Mouse (Mus musculus) mesoderm, embryonic 11.5 days (tissue): ENCODE results near the gene Pde2a.

Experiments
- DNase-seq: peaks from one replicate; pipeline ENCODE4 v3.0.0-alpha.2; 2012; ENCODE audit warnings: low read depth, low spot score

The Pde2a gene

DNA sequence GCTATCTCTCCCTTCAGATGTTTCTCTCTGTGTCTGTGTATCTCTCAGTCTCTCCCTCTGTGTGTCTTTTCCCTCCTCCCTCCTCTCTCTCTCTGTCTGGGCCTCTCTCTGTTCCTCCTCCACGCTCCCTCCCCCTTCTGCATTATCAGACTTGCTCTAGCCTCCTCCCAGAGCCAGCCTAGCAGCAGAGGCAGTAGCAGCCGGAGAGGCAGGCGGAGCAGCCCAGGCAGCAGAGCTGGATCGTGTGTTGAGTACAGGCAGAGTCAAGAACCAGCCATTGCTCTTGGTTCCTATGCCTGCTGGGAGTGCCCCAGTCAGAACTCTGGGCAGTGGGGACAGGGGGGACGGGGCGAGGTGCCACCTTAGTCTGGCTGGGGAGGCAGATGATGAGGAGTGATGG is at the start of gene Pde2a:
Pde2a (plus strand) TSS at position 163 of the 400 bp plus-strand sequence.
- DNase-seq: no peak

- DNase-seq: no peak
These were observed 48.4 kb upstream of the Pde2a start for GRCm38 (mm10) chr7:101373082-101373481.

GRCm38 (mm10) chr7:101374155-101374554 is 47.3 kb upstream of the Pde2a start:
- DNase-seq: peak; percentile 48

DNA sequence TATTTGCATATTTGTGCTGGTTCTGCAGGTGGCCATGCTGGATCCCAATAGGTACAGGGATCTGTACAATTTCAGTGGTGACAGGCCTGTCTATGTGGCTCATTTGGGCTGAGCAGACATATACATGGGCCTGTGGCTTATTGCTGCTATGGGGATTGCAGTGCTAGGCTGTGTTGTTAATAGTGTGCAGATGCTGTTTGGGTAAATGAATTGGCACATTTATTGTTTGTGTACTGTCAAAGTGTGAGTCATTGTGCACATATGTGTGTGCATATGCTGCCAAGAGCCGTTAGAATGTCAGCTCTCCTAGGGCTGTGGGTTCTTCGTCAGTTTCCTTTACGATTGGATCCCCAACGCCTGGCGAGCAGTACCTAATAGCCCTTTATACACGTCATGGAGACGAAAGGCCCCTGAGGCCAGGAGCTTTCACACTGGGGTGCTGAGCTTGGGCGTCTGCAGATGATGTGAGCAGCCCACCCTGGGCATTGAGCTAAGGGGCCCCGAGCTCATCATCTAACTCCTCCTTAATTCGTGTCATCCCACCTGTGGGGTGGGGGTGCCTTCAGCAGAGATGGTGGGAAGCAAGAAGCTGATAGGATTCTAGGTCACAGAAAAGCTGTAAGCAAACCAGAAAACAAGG is 44.7 kb upstream of the Pde2a start:
- DNase-seq: no peak

GRCm38 (mm10) chr7:101377741-101378262 is 43.7 kb upstream of the Pde2a start:
- peak; percentile 42 for DNase-seq

DNA sequence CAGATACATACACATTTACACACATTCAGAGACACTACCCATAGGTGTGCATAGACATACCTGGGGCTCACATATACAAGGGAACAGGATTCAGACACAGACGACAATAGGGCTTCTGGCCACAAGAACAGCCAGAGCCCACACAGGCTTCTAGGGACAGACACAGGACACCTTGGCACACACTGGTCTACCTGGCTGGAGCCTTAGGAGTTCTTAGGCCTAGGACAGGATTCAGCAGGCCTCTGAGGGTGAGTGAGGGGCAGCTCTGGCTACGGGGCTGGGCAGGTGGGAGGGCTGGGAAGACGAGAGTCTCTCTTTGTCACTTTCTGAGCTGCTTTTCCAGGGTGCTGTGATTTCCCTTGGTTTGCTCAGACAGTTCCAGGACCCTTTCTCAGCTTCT is 43.2 kb upstream of the Pde2a start:
- no peak for DNase-seq

DNA sequence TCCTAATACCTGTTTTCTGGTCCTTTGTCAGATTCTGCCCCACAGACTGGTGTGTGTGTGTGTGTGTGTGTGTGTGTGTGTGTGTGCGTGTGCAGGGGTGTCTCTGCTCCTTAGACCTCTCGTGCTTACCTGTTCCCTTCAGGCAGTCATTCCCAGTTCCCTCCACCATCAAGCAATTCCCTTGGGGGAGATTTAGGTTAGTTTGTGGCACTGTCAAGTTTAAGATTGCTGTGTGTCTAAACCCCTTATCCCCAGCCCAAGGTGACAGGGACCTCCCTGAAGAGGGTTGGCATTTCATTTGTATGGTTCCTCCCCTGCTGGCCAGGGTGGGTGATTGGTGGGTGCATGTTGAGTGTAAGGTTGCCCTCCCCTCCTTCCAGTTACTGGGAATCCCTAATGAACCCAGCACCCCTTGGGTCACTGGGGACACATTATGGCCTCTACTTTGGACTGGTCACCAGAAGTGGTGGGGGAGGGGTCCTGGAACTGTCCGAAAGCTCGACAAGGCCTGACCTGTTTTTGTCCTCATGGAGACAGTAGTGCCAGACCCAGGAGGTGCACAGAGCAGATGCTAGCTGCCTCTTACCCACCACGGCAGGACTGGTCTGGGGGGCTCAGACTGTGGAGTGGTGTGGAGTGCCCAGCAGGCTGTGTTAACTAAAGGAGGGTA is 42.6 kb upstream of the Pde2a start:
- no peak for DNase-seq

- no peak for DNase-seq
These were observed 41.8 kb upstream of the Pde2a start for GRCm38 (mm10) chr7:101379732-101380131.

- DNase-seq: no peak
These were observed 40.0 kb upstream of the Pde2a start for GRCm38 (mm10) chr7:101381512-101381911.

DNA sequence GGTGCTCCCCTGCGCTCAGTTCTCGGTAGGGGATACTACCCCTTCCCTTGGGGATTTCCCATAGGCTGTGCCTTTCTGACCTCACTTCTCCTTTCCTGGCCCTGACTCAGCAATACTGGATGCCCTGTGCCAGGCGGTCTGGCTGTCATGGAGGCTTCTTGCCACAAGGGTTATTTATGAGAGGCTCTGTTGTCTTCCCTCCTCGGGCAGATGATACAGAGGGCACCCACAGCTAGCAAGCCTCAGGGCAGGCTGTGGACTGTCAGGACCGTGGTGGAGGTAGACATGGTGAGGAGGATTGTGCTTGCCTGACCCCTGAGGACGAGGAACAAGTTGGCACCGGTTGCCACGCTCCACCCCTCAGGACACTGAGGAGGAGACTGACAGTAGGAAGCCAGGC is 39.1 kb upstream of the Pde2a start:
- no peak for DNase-seq

DNA sequence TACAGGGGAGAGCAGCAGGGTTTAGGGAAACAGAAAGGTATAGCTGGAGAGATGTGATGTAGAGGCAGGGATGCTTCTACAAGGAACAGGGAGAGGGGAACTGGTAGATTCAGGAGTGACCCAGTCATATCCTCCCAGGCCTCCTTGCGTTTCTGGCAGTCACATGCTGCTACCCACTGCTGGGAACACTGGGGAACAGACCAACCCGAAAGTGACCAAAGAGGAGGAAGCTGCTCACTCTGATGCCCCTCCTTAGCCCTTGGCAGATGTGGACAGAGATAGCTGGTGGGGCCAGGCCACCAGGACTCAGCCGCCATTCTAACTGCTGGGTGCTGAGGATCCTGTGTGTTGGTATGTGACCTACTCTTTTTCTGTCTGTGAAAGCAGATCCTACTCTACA is 37.7 kb upstream of the Pde2a start:
- DNase-seq: no peak

DNA sequence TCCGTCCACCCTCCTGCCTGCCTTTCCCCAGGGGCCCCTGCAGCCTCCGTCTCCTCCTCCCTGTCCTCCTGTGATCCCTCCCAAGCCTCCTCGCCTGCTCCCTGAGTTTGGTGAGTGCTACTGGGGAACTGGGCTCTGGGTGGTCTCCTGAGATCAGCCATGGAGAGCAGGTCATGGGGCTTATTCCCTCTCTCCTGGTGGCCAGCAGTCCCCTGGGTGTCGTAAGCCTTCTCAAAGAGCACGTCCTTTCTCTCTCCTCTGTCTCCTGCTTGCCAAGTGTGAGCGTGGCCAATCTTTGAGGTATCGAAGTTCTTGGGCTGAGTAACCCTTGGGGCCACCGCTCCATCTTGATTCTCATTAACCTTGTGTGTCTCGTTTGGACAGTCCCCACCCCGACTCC is 36.6 kb upstream of the Pde2a start:
- DNase-seq: no peak

GRCm38 (mm10) chr7:101385331-101385733 is 36.2 kb upstream of the Pde2a start:
- no peak for DNase-seq

- no peak for DNase-seq
These were observed 35.5 kb upstream of the Pde2a start for GRCm38 (mm10) chr7:101385866-101386452.

DNA sequence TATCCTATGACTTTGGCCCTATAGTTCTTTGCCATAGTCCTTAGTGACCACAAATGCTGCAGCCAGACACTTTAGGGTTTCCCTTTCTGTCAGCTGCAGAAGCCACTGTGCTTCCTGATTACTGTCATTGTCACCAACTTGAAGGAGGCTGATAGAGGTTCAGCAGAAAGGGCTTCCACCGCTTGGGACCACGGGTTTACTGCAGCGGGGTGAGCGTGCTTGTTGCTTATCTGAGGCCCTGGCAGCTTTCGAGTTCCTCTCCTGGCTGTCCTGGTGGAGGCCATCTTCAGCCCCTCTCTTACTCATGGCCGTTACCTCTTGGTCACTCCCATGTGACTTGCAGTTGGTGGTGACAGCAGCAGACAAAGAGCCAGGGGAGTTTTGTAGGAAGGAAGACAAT is 32.2 kb upstream of the Pde2a start:
- no peak for DNase-seq

DNA sequence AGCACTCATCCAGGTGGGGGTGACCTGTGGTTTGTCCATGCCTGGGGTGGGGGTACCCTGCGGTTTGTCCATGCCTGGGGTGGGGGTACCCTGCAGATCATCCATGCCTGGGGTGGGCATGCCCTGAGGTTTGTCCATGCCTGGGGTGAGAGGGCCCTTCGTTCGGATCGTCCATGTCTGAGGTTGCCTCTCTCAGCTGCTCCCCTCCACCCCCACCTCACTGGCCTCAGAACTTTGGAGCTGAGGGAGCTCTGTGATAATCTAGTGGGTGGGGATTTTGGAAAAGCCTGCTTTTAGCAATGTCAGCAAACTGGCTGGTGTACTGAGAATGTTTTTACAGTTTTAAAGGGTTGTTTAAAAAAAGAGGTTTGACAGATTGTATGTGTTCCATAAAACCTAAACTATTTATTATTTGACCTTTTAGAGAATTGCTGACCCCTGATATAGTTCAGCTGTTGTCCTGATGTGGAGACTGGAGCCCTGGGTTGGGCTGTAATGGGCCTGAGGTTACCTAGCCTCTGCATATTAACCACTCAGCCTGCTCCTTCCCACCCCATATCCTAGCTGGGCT is 29.5 kb upstream of the Pde2a start:
- DNase-seq: no peak

GRCm38 (mm10) chr7:101393015-101393414 is 28.5 kb upstream of the Pde2a start:
- DNase-seq: no peak

- no peak for DNase-seq
These were observed 27.6 kb upstream of the Pde2a start for GRCm38 (mm10) chr7:101393694-101394504.

DNA sequence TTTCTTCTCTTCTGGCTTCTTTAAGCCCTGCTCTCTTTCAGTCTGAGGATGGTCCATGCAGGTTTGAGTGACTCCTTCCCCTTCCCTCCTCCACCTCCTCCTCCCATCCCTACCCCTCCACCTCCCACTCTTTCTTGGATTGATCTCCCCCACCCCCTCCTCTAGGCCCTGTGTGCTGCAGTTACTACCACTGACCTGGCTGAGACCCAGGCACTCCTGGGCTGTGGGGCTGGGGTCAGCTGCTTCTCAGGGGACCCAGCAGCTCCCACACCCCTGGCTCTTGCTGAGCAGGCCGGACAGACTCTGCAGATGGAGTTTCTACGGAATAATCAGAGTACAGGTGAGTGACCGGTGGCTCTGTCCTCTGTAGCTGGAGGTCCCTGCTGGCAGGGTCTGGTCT is 26.9 kb upstream of the Pde2a start:
- no peak for DNase-seq

DNA sequence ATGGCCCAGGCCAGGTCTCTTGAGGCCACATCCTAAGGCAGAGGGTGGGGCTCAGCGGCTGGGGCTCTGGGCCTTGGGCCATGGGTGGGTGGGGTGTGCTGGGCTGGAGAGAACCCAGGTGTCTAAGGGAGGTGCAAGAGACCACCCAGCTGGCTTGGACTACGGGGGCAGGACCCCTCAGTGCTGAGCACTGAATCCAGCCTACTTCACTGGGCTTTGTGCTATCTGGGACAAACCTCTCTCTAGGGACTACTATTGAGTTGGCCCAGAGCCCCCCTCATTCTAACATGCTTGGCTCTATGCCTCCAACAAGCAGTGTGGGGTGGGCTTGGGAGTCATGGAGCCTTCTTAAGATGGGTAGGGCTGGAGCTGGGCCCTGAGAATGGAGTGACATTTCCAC is 26.0 kb upstream of the Pde2a start:
- no peak for DNase-seq

GRCm38 (mm10) chr7:101397175-101397574 is 24.3 kb upstream of the Pde2a start:
- DNase-seq: no peak

DNA sequence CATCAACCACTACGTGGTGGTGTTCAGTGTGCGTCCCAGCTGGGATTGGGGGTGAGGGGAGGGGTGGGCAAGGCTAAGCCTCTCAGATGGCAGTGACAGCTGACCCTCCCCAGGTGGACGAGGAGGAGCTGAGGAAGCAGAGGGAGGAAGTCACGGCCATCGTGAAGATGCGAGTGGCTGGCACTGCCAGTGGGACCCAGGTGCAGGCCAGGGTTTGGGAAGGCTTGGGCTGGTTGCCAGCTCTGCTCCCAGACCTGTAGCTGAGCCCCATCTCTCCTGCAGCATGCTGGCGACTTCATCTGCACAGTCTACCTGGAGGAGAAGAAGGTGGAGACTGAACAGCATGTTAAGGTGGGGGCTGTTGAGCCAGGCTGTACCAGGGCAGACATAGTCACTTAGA is 20.0 kb upstream of the Pde2a start:
- DNase-seq: no peak
